Mouse (Mus musculus): ENCODE measurements around the gene Cfdp1. TPM values are rescaled to one million over a fixed set of nuclear protein-coding genes. Genes with fewer than 3 reads are reported as not detected.
"Not testable (repeated sequence)": the region's sequence is repeated elsewhere in the genome, so short reads cannot be mapped to it uniquely, and the experiment has no call there.

Gene Cfdp1
- polyA plus RNA-seq, 1 experiment from 2014 or later, result 220 TPM

GRCm38 (mm10) chr8:111865130-111865852, 11.2 kb upstream of the Cfdp1 start:
- H3K9me3 ChIP-seq (ENCODE audit: low read length), result no peaks in the 10 kb centered on the region
- 90% methylated on average over 8 of the region's 8 CpGs for WGBS
- H3K27ac ChIP-seq (ENCODE audit: low read length), result no peak overlapping the region
- no peaks in the 10 kb centered on the region for H3K4me1 ChIP-seq (ENCODE audit: insufficient read depth, low read length)
- H3K4me3 ChIP-seq (ENCODE audit: low read length), result no peak overlapping the region
- no peak for ATAC-seq (ENCODE audit: low FRiP score, low TSS enrichment)
- no peak overlapping the region for H3K4me2 ChIP-seq (replicated peaks; ENCODE audit: low read depth, low read length)
- H3K36me3 ChIP-seq (ENCODE audit: insufficient read depth, low read length), result peaks cover 4% of the 10 kb centered on the region; the same call in 1 of the 2 replicates
- no peaks in the 10 kb centered on the region for H3K27me3 ChIP-seq (ENCODE audit: insufficient read depth, low read length)
- no peak overlapping the region for H3K9ac ChIP-seq (replicated peaks; ENCODE audit: low read length)

GRCm38 (mm10) chr8:111864648-111865047, 10.6 kb upstream of the Cfdp1 start:
- H3K27me3 ChIP-seq (ENCODE audit: insufficient read depth, low read length), result no peaks in the 10 kb centered on the region
- no peaks in the 10 kb centered on the region for H3K4me1 ChIP-seq (ENCODE audit: insufficient read depth, low read length)
- no peak overlapping the region for H3K9ac ChIP-seq (replicated peaks; ENCODE audit: low read length)
- H3K36me3 ChIP-seq (ENCODE audit: insufficient read depth, low read length), result peaks cover 4% of the 10 kb centered on the region; the same call in 1 of the 2 replicates
- no peak overlapping the region for H3K4me3 ChIP-seq (ENCODE audit: low read length)
- 74% methylated on average over 8 of the region's 8 CpGs for WGBS
- H3K9me3 ChIP-seq (ENCODE audit: low read length), result no peaks in the 10 kb centered on the region
- no peak overlapping the region for H3K27ac ChIP-seq (ENCODE audit: low read length)
- ATAC-seq (ENCODE audit: low FRiP score, low TSS enrichment), result no peak
- no peak overlapping the region for H3K4me2 ChIP-seq (replicated peaks; ENCODE audit: low read depth, low read length)

- no peak for ATAC-seq (ENCODE audit: low FRiP score, low TSS enrichment)
- Histone ChIP-seq H3K27ac (ENCODE audit: low read length) (peak overlapping the region; percentile 74), H3K9me3 (ENCODE audit: low read length) (no peaks in the 10 kb centered on the region), H3K4me1 (ENCODE audit: insufficient read depth, low read length) (no peaks in the 10 kb centered on the region), H3K27me3 (ENCODE audit: insufficient read depth, low read length) (no peaks in the 10 kb centered on the region), H3K4me2 (replicated peaks; ENCODE audit: low read depth, low read length) (no peak overlapping the region), H3K36me3 (ENCODE audit: insufficient read depth, low read length) (peaks cover 4% of the 10 kb centered on the region; the same call in 1 of the 2 replicates), H3K9ac (replicated peaks; ENCODE audit: low read length) (no peak overlapping the region), H3K4me3 (ENCODE audit: low read length) (no peak overlapping the region)
- 80% methylated on average over 4 of the region's 4 CpGs for WGBS
Observed at GRCm38 (mm10) chr8:111863280-111863679, 9.2 kb upstream of the Cfdp1 start.

- 0 out of 2 replicates have a peak, but pooled peaks cover 2% of the 10 kb centered on the region for H3K36me3 ChIP-seq (ENCODE audit: insufficient read depth, low read length)
- no peaks in the 10 kb centered on the region for H3K27me3 ChIP-seq (ENCODE audit: insufficient read depth, low read length)
- H3K9me3 ChIP-seq (ENCODE audit: low read length), result no peaks in the 10 kb centered on the region
- WGBS, result 87% methylated on average over 12 of the region's 12 CpGs
- no peak overlapping the region for H3K4me2 ChIP-seq (replicated peaks; ENCODE audit: low read depth, low read length)
- no peak overlapping the region for H3K4me3 ChIP-seq (ENCODE audit: low read length)
- H3K9ac ChIP-seq (replicated peaks; ENCODE audit: low read length), result no peak overlapping the region
- ATAC-seq (ENCODE audit: low FRiP score, low TSS enrichment), result no peak
- 0 out of 2 replicates have a peak, but pooled peaks cover 6% of the 10 kb centered on the region for H3K4me1 ChIP-seq (ENCODE audit: insufficient read depth, low read length)
- H3K27ac ChIP-seq (ENCODE audit: low read length), result no peak overlapping the region
Observed at GRCm38 (mm10) chr8:111855977-111856376, 1.9 kb upstream of the Cfdp1 start.

- 51% methylated on average over 12 of the region's 12 CpGs for WGBS
- not testable (repeated sequence) for ATAC-seq (ENCODE audit: low FRiP score, low TSS enrichment); H3K27me3 ChIP-seq (ENCODE audit: insufficient read depth, low read length); H3K9me3 ChIP-seq (ENCODE audit: low read length); H3K27ac ChIP-seq (ENCODE audit: low read length); H3K36me3 ChIP-seq (ENCODE audit: insufficient read depth, low read length); H3K4me1 ChIP-seq (ENCODE audit: insufficient read depth, low read length)
- H3K9ac ChIP-seq (replicated peaks; ENCODE audit: low read length), result peak overlapping the region; percentile 86
- H3K4me3 ChIP-seq (ENCODE audit: low read length), result peak overlapping the region; percentile 88
- peak overlapping the region; percentile 93 for H3K4me2 ChIP-seq (replicated peaks; ENCODE audit: low read depth, low read length)
Observed at GRCm38 (mm10) chr8:111853219-111853618, 872 bp downstream of the Cfdp1 start.

- 93% methylated on average over 6 of the region's 6 CpGs for WGBS
- Histone ChIP-seq H3K27ac (ENCODE audit: low read length) (no peak overlapping the region), H3K36me3 (ENCODE audit: insufficient read depth, low read length) (peaks cover 17% of the 10 kb centered on the region; the same call in 1 of the 2 replicates), H3K27me3 (ENCODE audit: insufficient read depth, low read length) (no peaks in the 10 kb centered on the region), H3K4me1 (ENCODE audit: insufficient read depth, low read length) (no peaks in the 10 kb centered on the region), H3K4me3 (ENCODE audit: low read length) (no peak overlapping the region), H3K9me3 (ENCODE audit: low read length) (no peaks in the 10 kb centered on the region), H3K4me2 (replicated peaks; ENCODE audit: low read depth, low read length) (no peak overlapping the region), H3K9ac (replicated peaks; ENCODE audit: low read length) (no peak overlapping the region)
- no peak for ATAC-seq (ENCODE audit: low FRiP score, low TSS enrichment)
Observed at GRCm38 (mm10) chr8:111846746-111847145, 7.3 kb downstream of the Cfdp1 start.

- no peak overlapping the region for H3K27ac ChIP-seq (ENCODE audit: low read length)
- WGBS, result 41% methylated on average over 1 of the region's 1 CpGs
- ATAC-seq (ENCODE audit: low FRiP score, low TSS enrichment), result no peak
- H3K4me3 ChIP-seq (ENCODE audit: low read length), result no peak overlapping the region
- H3K4me2 ChIP-seq (replicated peaks; ENCODE audit: low read depth, low read length), result no peak overlapping the region
- no peaks in the 10 kb centered on the region for H3K27me3 ChIP-seq (ENCODE audit: insufficient read depth, low read length)
- no peaks in the 10 kb centered on the region for H3K9me3 ChIP-seq (ENCODE audit: low read length)
- peaks cover 29% of the 10 kb centered on the region for H3K36me3 ChIP-seq (ENCODE audit: insufficient read depth, low read length)
- H3K4me1 ChIP-seq (ENCODE audit: insufficient read depth, low read length), result peaks cover 28% of the 10 kb centered on the region
- no peak overlapping the region for H3K9ac ChIP-seq (replicated peaks; ENCODE audit: low read length)
Observed at GRCm38 (mm10) chr8:111835540-111835939, 18.6 kb downstream of the Cfdp1 start.

- 20% methylated on average over 6 of the region's 6 CpGs for WGBS
- Histone ChIP-seq H3K4me1 (ENCODE audit: insufficient read depth, low read length) (peaks cover 28% of the 10 kb centered on the region), H3K9ac (replicated peaks; ENCODE audit: low read length) (no peak overlapping the region), H3K4me2 (replicated peaks; ENCODE audit: low read depth, low read length) (no peak overlapping the region), H3K27ac (ENCODE audit: low read length) (peak overlapping the region; percentile 31; the same call in 1 of the 2 replicates), H3K9me3 (ENCODE audit: low read length) (no peaks in the 10 kb centered on the region), H3K4me3 (ENCODE audit: low read length) (no peak overlapping the region), H3K27me3 (ENCODE audit: insufficient read depth, low read length) (no peaks in the 10 kb centered on the region), H3K36me3 (ENCODE audit: insufficient read depth, low read length) (peaks cover 34% of the 10 kb centered on the region)
- ATAC-seq (ENCODE audit: low FRiP score, low TSS enrichment), result peak; percentile 49; the same call in 1 of the 2 replicates
Observed at GRCm38 (mm10) chr8:111834011-111834410, 20.1 kb downstream of the Cfdp1 start.

GRCm38 (mm10) chr8:111832983-111833382, 21.1 kb downstream of the Cfdp1 start:
- no peak overlapping the region for H3K4me3 ChIP-seq (ENCODE audit: low read length)
- peak overlapping the region; percentile 31; the same call in 1 of the 2 replicates for H3K27ac ChIP-seq (ENCODE audit: low read length)
- H3K4me1 ChIP-seq (ENCODE audit: insufficient read depth, low read length), result peaks cover 28% of the 10 kb centered on the region
- H3K9me3 ChIP-seq (ENCODE audit: low read length), result no peaks in the 10 kb centered on the region
- 42% methylated on average over 5 of the region's 5 CpGs for WGBS
- H3K4me2 ChIP-seq (replicated peaks; ENCODE audit: low read depth, low read length), result no peak overlapping the region
- no peak overlapping the region for H3K9ac ChIP-seq (replicated peaks; ENCODE audit: low read length)
- no peak for ATAC-seq (ENCODE audit: low FRiP score, low TSS enrichment)
- H3K27me3 ChIP-seq (ENCODE audit: insufficient read depth, low read length), result no peaks in the 10 kb centered on the region
- H3K36me3 ChIP-seq (ENCODE audit: insufficient read depth, low read length), result peaks cover 36% of the 10 kb centered on the region

- H3K27ac ChIP-seq (ENCODE audit: low read length), result no peak overlapping the region; the same call in 1 of the 2 replicates
- peaks cover 29% of the 10 kb centered on the region for H3K36me3 ChIP-seq (ENCODE audit: insufficient read depth, low read length)
Observed at GRCm38 (mm10) chr8:111831996-111832395, 22.1 kb downstream of the Cfdp1 start.

More at GRCm38 (mm10) chr8:111831996-111832395, 22.1 kb downstream of the Cfdp1 start:
- H3K4me1 ChIP-seq (ENCODE audit: insufficient read depth, low read length), result peaks cover 28% of the 10 kb centered on the region
- no peak for ATAC-seq (ENCODE audit: low FRiP score, low TSS enrichment)
- H3K27me3 ChIP-seq (ENCODE audit: insufficient read depth, low read length), result no peaks in the 10 kb centered on the region
- H3K9me3 ChIP-seq (ENCODE audit: low read length), result no peaks in the 10 kb centered on the region
- no peak overlapping the region for H3K9ac ChIP-seq (replicated peaks; ENCODE audit: low read length)
- no peak overlapping the region for H3K4me3 ChIP-seq (ENCODE audit: low read length)
- H3K4me2 ChIP-seq (replicated peaks; ENCODE audit: low read depth, low read length), result no peak overlapping the region
- WGBS, result 39% methylated on average over 4 of the region's 4 CpGs

Measured in kidney, embryonic 16.5 days (tissue).